Mouse (Mus musculus) lung, embryonic 15.5 days (tissue): ENCODE measurements around the gene Gm20696. TPM values are rescaled to one million over a fixed set of nuclear protein-coding genes. Genes with fewer than 3 reads are reported as not detected.

Source experiments
- ATAC-seq: fragments of 200-750 bp; cut with Nextera tagmentation; 2 replicates; pipeline ENCODE4 v1.8.0; 2017; ENCODE audit warnings: moderate number of reproducible peaks, borderline replicate concordance; ENCODE audit not compliant: low FRiP score, low TSS enrichment; ENCODE audit errors: extremely low read depth
- H3K27ac ChIP-seq: fragments of 300-500 bp; sonication (generic); 2 replicates; pipeline ENCODE4 v1.5.1; 2015; ENCODE audit warnings: moderate library complexity, mild to moderate bottlenecking, inconsistent platforms
- H3K27me3 ChIP-seq: fragments of 300-500 bp; sonication (generic); 2 replicates; pipeline ENCODE4 v1.6.1; 2015; ENCODE audit warnings: inconsistent platforms
- H3K36me3 ChIP-seq: fragments of 300-500 bp; sonication (generic); 2 replicates; pipeline ENCODE4 v1.6.1; 2015; ENCODE audit warnings: inconsistent platforms
- H3K4me1 ChIP-seq: fragments of 300-500 bp; sonication (generic); 2 replicates; pipeline ENCODE4 v1.6.1; 2015; ENCODE audit warnings: inconsistent platforms
- H3K4me2 ChIP-seq: fragments of 300-500 bp; sonication (generic); 2 replicates; pipeline ENCODE4 v1.6.1; 2015; ENCODE audit warnings: inconsistent platforms, mild to moderate bottlenecking, moderate library complexity
- H3K4me3 ChIP-seq: fragments of 300-500 bp; sonication (generic); 2 replicates; pipeline ENCODE4 v1.5.1; 2015; ENCODE audit warnings: mild to moderate bottlenecking, inconsistent platforms
- H3K9ac ChIP-seq: fragments of 300-500 bp; sonication (generic); 2 replicates; pipeline ENCODE4 v1.6.1; 2015; ENCODE audit warnings: inconsistent platforms
- H3K9me3 ChIP-seq: fragments of 300-500 bp; sonication (generic); 2 replicates; pipeline ENCODE4 v1.6.1; 2016; ENCODE audit warnings: inconsistent platforms
- WGBS: fragments of 180-500 bp; shearing (Covaris S2); methylation state at CpG from one replicate; pipeline ENCODE4 v1.1.7; 2015; 5-methylcytosine and 5-hydroxymethylcytosine counted together
- polyA plus RNA-seq: library from polyadenylated mRNA; unstranded; fragments of >200 nt; fragmentation: Nextera tagmentation; extraction: Ambion mirVana; gene quantifications from 2 replicates; pipeline ENCODE4 v1.2.1, GENCODE M21; 2015

Gm20696 gene
- polyA plus RNA-seq, 1 experiment from 2014 or later = 3.8 TPM

- Histone ChIP-seq H3K9me3 (no peaks in the 10 kb centered on the region), H3K4me2 (no peak overlapping the region), H3K9ac (no peak overlapping the region), H3K27ac (no peak overlapping the region), H3K36me3 (no peaks in the 10 kb centered on the region), H3K27me3 (no peaks in the 10 kb centered on the region), H3K4me1 (0 out of 2 replicates have a peak, but pooled peaks cover 7% of the 10 kb centered on the region), H3K4me3 (no peak overlapping the region)
- 59% methylated on average over 3 of the region's 3 CpGs for WGBS
- no peak for ATAC-seq
These were observed 198.8 kb downstream of the Gm20696 start for GRCm38 (mm10) chr6:99467831-99468230.

- Histone ChIP-seq H3K4me2 (no peak overlapping the region), H3K4me3 (no peak overlapping the region), H3K36me3 (no peaks in the 10 kb centered on the region), H3K27ac (no peak overlapping the region), H3K4me1 (0 out of 2 replicates have a peak, but pooled peaks cover 7% of the 10 kb centered on the region), H3K27me3 (no peaks in the 10 kb centered on the region), H3K9ac (no peak overlapping the region), H3K9me3 (no peaks in the 10 kb centered on the region)
- WGBS = 34% methylated on average over 8 of the region's 8 CpGs
- no peak for ATAC-seq
These were observed 199.5 kb downstream of the Gm20696 start for GRCm38 (mm10) chr6:99467109-99467508.

GRCm38 (mm10) chr6:99466354-99466753, 200.2 kb downstream of the Gm20696 start:
- Histone ChIP-seq H3K4me2 (no peak overlapping the region), H3K27ac (no peak overlapping the region), H3K27me3 (no peaks in the 10 kb centered on the region), H3K36me3 (no peaks in the 10 kb centered on the region), H3K4me3 (no peak overlapping the region), H3K9ac (no peak overlapping the region), H3K9me3 (no peaks in the 10 kb centered on the region), H3K4me1 (0 out of 2 replicates have a peak, but pooled peaks cover 7% of the 10 kb centered on the region)
- ATAC-seq = no peak
- 60% methylated on average over 8 of the region's 8 CpGs for WGBS

GRCm38 (mm10) chr6:99464449-99464848, 202.1 kb downstream of the Gm20696 start:
- no peaks in the 10 kb centered on the region for H3K27me3 ChIP-seq
- WGBS = 87% methylated on average over 4 of the region's 4 CpGs
- no peak overlapping the region for H3K9ac ChIP-seq
- no peak overlapping the region for H3K4me2 ChIP-seq
- H3K4me1 ChIP-seq = 0 out of 2 replicates have a peak, but pooled peaks cover 3% of the 10 kb centered on the region
- no peaks in the 10 kb centered on the region for H3K9me3 ChIP-seq
- H3K27ac ChIP-seq = no peak overlapping the region
- no peak overlapping the region for H3K4me3 ChIP-seq
- ATAC-seq = no peak
- H3K36me3 ChIP-seq = no peaks in the 10 kb centered on the region

GRCm38 (mm10) chr6:99463906-99464305, 202.7 kb downstream of the Gm20696 start:
- Histone ChIP-seq H3K9me3 (no peaks in the 10 kb centered on the region), H3K36me3 (no peaks in the 10 kb centered on the region), H3K4me1 (0 out of 2 replicates have a peak, but pooled peaks cover 3% of the 10 kb centered on the region), H3K4me2 (no peak overlapping the region), H3K27ac (no peak overlapping the region), H3K4me3 (no peak overlapping the region), H3K27me3 (no peaks in the 10 kb centered on the region), H3K9ac (no peak overlapping the region)
- no peak for ATAC-seq
- WGBS = 74% methylated on average over 7 of the region's 7 CpGs

- Histone ChIP-seq H3K27ac (no peak overlapping the region), H3K9me3 (no peaks in the 10 kb centered on the region), H3K27me3 (no peaks in the 10 kb centered on the region), H3K36me3 (no peaks in the 10 kb centered on the region), H3K4me3 (no peak overlapping the region), H3K4me2 (no peak overlapping the region), H3K4me1 (no peaks in the 10 kb centered on the region), H3K9ac (no peak overlapping the region)
- ATAC-seq = no peak
- 87% methylated on average over 4 of the region's 4 CpGs for WGBS
These were observed 207.8 kb downstream of the Gm20696 start for GRCm38 (mm10) chr6:99458775-99459174.

GRCm38 (mm10) chr6:99453763-99454520, 212.7 kb downstream of the Gm20696 start:
- Histone ChIP-seq H3K4me2 (no peak overlapping the region), H3K4me1 (peaks cover 4% of the 10 kb centered on the region), H3K9me3 (no peaks in the 10 kb centered on the region), H3K27me3 (no peaks in the 10 kb centered on the region), H3K36me3 (no peaks in the 10 kb centered on the region), H3K27ac (no peak overlapping the region), H3K4me3 (no peak overlapping the region), H3K9ac (no peak overlapping the region)
- no peak for ATAC-seq
- whole genome bisulfite sequencing = 91% methylated on average over 7 of the region's 7 CpGs

GRCm38 (mm10) chr6:99452638-99453185, 213.9 kb downstream of the Gm20696 start:
- Histone ChIP-seq H3K27me3 (no peaks in the 10 kb centered on the region), H3K4me2 (no peak overlapping the region), H3K27ac (no peak overlapping the region), H3K4me1 (peaks cover 4% of the 10 kb centered on the region), H3K36me3 (no peaks in the 10 kb centered on the region), H3K9me3 (no peaks in the 10 kb centered on the region), H3K4me3 (no peak overlapping the region), H3K9ac (no peak overlapping the region)
- WGBS = 64% methylated on average over 2 of the region's 2 CpGs
- no peak for ATAC-seq

GRCm38 (mm10) chr6:99451479-99451878, 215.1 kb downstream of the Gm20696 start:
- Histone ChIP-seq H3K4me1 (peaks cover 4% of the 10 kb centered on the region), H3K36me3 (no peaks in the 10 kb centered on the region), H3K4me3 (no peak overlapping the region), H3K27me3 (no peaks in the 10 kb centered on the region), H3K9me3 (no peaks in the 10 kb centered on the region), H3K9ac (no peak overlapping the region), H3K27ac (0 out of 2 replicates have a peak overlapping the region, but pooled peaks have one; percentile 7), H3K4me2 (no peak overlapping the region)
- 23% methylated on average over 11 of the region's 11 CpGs for WGBS
- no peak; the same call in 1 of the 2 replicates for ATAC-seq

- no peak overlapping the region for H3K9ac ChIP-seq
These were observed 219.2 kb downstream of the Gm20696 start for GRCm38 (mm10) chr6:99447447-99447846.

GRCm38 (mm10) chr6:99446801-99447415, 219.7 kb downstream of the Gm20696 start:
- Histone ChIP-seq H3K27me3 (no peaks in the 10 kb centered on the region), H3K4me1 (peaks cover 4% of the 10 kb centered on the region), H3K27ac (no peak overlapping the region), H3K9ac (no peak overlapping the region), H3K9me3 (no peaks in the 10 kb centered on the region), H3K4me2 (no peak overlapping the region), H3K4me3 (no peak overlapping the region), H3K36me3 (no peaks in the 10 kb centered on the region)
- ATAC-seq = no peak
- 80% methylated on average over 12 of the region's 12 CpGs for WGBS

More at GRCm38 (mm10) chr6:99447447-99447846, 219.2 kb downstream of the Gm20696 start:
- H3K27me3 ChIP-seq = no peaks in the 10 kb centered on the region
- WGBS = 81% methylated on average over 4 of the region's 4 CpGs
- H3K4me3 ChIP-seq = no peak overlapping the region
- ATAC-seq = no peak
- no peak overlapping the region for H3K4me2 ChIP-seq
- H3K4me1 ChIP-seq = peaks cover 4% of the 10 kb centered on the region
- no peaks in the 10 kb centered on the region for H3K36me3 ChIP-seq
- no peak overlapping the region for H3K27ac ChIP-seq
- no peaks in the 10 kb centered on the region for H3K9me3 ChIP-seq

GRCm38 (mm10) chr6:99443460-99443859, 223.1 kb downstream of the Gm20696 start:
- Histone ChIP-seq H3K36me3 (no peaks in the 10 kb centered on the region), H3K9me3 (no peaks in the 10 kb centered on the region), H3K9ac (no peak overlapping the region), H3K4me1 (peaks cover 13% of the 10 kb centered on the region), H3K4me3 (no peak overlapping the region), H3K27ac (no peak overlapping the region), H3K4me2 (no peak overlapping the region), H3K27me3 (no peaks in the 10 kb centered on the region)
- no peak for ATAC-seq
- 68% methylated on average over 5 of the region's 5 CpGs for WGBS
